Mouse (Mus musculus) bone marrow, adult 2 months (tissue): ENCODE data around the gene Sbk2.

Source experiments
- CTCF ChIP-seq: fragments of 200-500 bp; IDR thresholded peaks from 2 replicates; pipeline ENCODE4 v1.5.1; 2011; ENCODE audit warnings: low read length, control low read depth; ENCODE audit not compliant: control insufficient read depth, insufficient read depth
- POLR2A ChIP-seq: fragments of 200-500 bp; IDR thresholded peaks from 2 replicates; pipeline ENCODE4 v1.6.1; 2011; ENCODE audit warnings: low read depth, mild to moderate bottlenecking, control low read depth, low read length, borderline replicate concordance; ENCODE audit not compliant: control insufficient read depth

DNA sequence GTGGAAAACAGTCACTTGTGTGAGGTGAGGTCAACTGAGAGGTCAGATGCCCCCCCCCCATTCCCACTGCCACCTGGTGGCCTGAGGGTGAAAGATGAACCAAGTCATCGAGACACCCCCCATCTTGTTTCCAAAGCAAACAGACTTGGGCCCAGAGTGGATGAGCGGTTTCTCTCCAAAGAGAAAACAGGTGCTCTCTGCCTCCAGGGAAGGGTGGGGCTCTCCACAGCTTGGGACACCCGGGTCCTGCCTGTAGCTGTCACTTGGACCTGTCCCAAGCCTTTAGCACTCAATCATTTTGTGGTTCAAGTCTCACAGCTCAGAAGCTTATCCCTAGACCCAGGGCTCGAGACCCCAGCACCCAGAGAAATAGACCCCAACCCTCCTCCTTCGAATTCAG is 679 bp downstream of the Sbk2 start:
- TF ChIP-seq CTCF (no peak), POLR2A (no peak)
